Mouse (Mus musculus) heart, adult 9 months (tissue): ENCODE measurements around the gene Aqp1.

Experiments used
- DNase-seq, 2 experiments: peaks; one replicate each; pipeline ENCODE4 v3.0.0; 2022; ENCODE audit warnings: low spot score in 2 of 2

Aqp1 gene

GRCm38 (mm10) chr6:55332100-55332772 is 4.0 kb upstream of the Aqp1 start:
- DNase-seq = no peak

GRCm38 (mm10) chr6:55332773-55333109 is 3.5 kb upstream of the Aqp1 start:
- DNase-seq = no peak

- peak in 1 of 2 experiments; percentile 4 for DNase-seq
Observed at GRCm38 (mm10) chr6:55337242-55337641, 1.0 kb downstream of the Aqp1 start.

GRCm38 (mm10) chr6:55338077-55338476 is 1.8 kb downstream of the Aqp1 start:
- DNase-seq = peak in 1 of 2 experiments; percentile 28

GRCm38 (mm10) chr6:55338934-55339825 is 2.9 kb downstream of the Aqp1 start:
- peak in 1 of 2 experiments; percentile 46 for DNase-seq

- peak in 1 of 2 experiments; percentile 3 for DNase-seq
Observed at GRCm38 (mm10) chr6:55341688-55342087, 5.5 kb downstream of the Aqp1 start.

GRCm38 (mm10) chr6:55342328-55342727 is 6.1 kb downstream of the Aqp1 start:
- DNase-seq = peak in 1 of 2 experiments; percentile 22

- DNase-seq = no peak
Observed at GRCm38 (mm10) chr6:55343446-55343845, 7.2 kb downstream of the Aqp1 start.

- DNase-seq = no peak
Observed at GRCm38 (mm10) chr6:55344291-55345016, 8.2 kb downstream of the Aqp1 start.

GRCm38 (mm10) chr6:55345264-55345663 is 9.0 kb downstream of the Aqp1 start:
- no peak for DNase-seq

GRCm38 (mm10) chr6:55346491-55346890 is 10.3 kb downstream of the Aqp1 start:
- DNase-seq = no peak

GRCm38 (mm10) chr6:55347711-55348571 is 11.7 kb downstream of the Aqp1 start:
- DNase-seq = no peak

- DNase-seq = no peak
Observed at GRCm38 (mm10) chr6:55349231-55349630, 13.0 kb downstream of the Aqp1 start.

GRCm38 (mm10) chr6:55350383-55350952 is 14.2 kb downstream of the Aqp1 start:
- no peak for DNase-seq

- no peak for DNase-seq
Observed at GRCm38 (mm10) chr6:55351712-55352111, 15.5 kb downstream of the Aqp1 start.

GRCm38 (mm10) chr6:55353711-55354445 is 17.6 kb downstream of the Aqp1 start:
- DNase-seq = no peak

GRCm38 (mm10) chr6:55354456-55355117 is 18.4 kb downstream of the Aqp1 start:
- no peak for DNase-seq

GRCm38 (mm10) chr6:55355575-55355974 is 19.3 kb downstream of the Aqp1 start:
- no peak for DNase-seq

- DNase-seq = peak; percentile 58 to 85
Observed at GRCm38 (mm10) chr6:55356017-55356703, 19.9 kb downstream of the Aqp1 start.
